Mouse (Mus musculus): Measurements from ENCODE around the gene Tmem8.
A peak's percentile ranks its signal among the peaks of the same experiment; 100 is the strongest.
"Not testable (repeated sequence)": the region's sequence is repeated elsewhere in the genome, so short reads cannot be mapped to it uniquely, and the experiment has no call there.

Gene Tmem8

GRCm38 (mm10) chr17:26113181-26113948 lies at the start of gene Tmem8:
TSS of gene Tmem8 (plus strand) at chr17:26113299.
- DNase-seq (ENCODE audit: low spot score) = peak; percentile 75

- no peak for DNase-seq (ENCODE audit: low spot score)
These were observed 48.2 kb upstream of the Tmem8 start for GRCm38 (mm10) chr17:26064916-26065315.

- no peak for DNase-seq (ENCODE audit: low spot score)
These were observed 46.5 kb upstream of the Tmem8 start for GRCm38 (mm10) chr17:26066488-26067020.

- no peak for DNase-seq (ENCODE audit: low spot score)
These were observed 44.9 kb upstream of the Tmem8 start for GRCm38 (mm10) chr17:26068024-26068830.

GRCm38 (mm10) chr17:26068831-26069739 lies 44.0 kb upstream of the Tmem8 start, which contains the start of gene Rab11fip3:
TSS of gene Rab11fip3 (minus strand) at chr17:26069555.
- peak; percentile 81 for DNase-seq (ENCODE audit: low spot score)

GRCm38 (mm10) chr17:26070136-26070535 lies 43.0 kb upstream of the Tmem8 start:
- no peak for DNase-seq (ENCODE audit: low spot score)

GRCm38 (mm10) chr17:26075246-26075645 lies 37.9 kb upstream of the Tmem8 start:
- DNase-seq (ENCODE audit: low spot score) = no peak

- DNase-seq (ENCODE audit: low spot score) = no peak
These were observed 34.2 kb upstream of the Tmem8 start for GRCm38 (mm10) chr17:26078851-26079250.

- DNase-seq (ENCODE audit: low spot score) = no peak
These were observed 32.2 kb upstream of the Tmem8 start for GRCm38 (mm10) chr17:26080867-26081266.

GRCm38 (mm10) chr17:26087059-26087564 lies 26.0 kb upstream of the Tmem8 start:
- no peak for DNase-seq (ENCODE audit: low spot score)

GRCm38 (mm10) chr17:26089905-26090632 lies 23.0 kb upstream of the Tmem8 start, which contains the start of gene Decr2:
TSS of gene Decr2 (minus strand) at chr17:26090337.
- peak; percentile 91 for DNase-seq (ENCODE audit: low spot score)

- no peak for DNase-seq (ENCODE audit: low spot score)
These were observed 18.5 kb upstream of the Tmem8 start for GRCm38 (mm10) chr17:26094531-26095110.

- no peak for DNase-seq (ENCODE audit: low spot score)
These were observed 17.9 kb upstream of the Tmem8 start, which contains the start of gene Nme4 for GRCm38 (mm10) chr17:26095121-26095740. TSS of gene Nme4 (minus strand) at chr17:26095602.

GRCm38 (mm10) chr17:26098461-26098860 lies 14.6 kb upstream of the Tmem8 start:
- DNase-seq (ENCODE audit: low spot score) = no peak

GRCm38 (mm10) chr17:26099316-26099715 lies 13.8 kb upstream of the Tmem8 start:
- not testable (repeated sequence) for DNase-seq (ENCODE audit: low spot score)

- no peak for DNase-seq (ENCODE audit: low spot score)
These were observed 12.9 kb upstream of the Tmem8 start for GRCm38 (mm10) chr17:26100166-26100565.

- DNase-seq (ENCODE audit: low spot score) = no peak
These were observed 11.6 kb upstream of the Tmem8 start for GRCm38 (mm10) chr17:26101478-26101877.

GRCm38 (mm10) chr17:26105619-26106018 lies 7.5 kb upstream of the Tmem8 start:
- DNase-seq (ENCODE audit: low spot score) = no peak

GRCm38 (mm10) chr17:26110156-26110555 lies 2.9 kb upstream of the Tmem8 start:
- no peak for DNase-seq (ENCODE audit: low spot score)

- no peak for DNase-seq (ENCODE audit: low spot score)
These were observed 2.1 kb upstream of the Tmem8 start for GRCm38 (mm10) chr17:26111024-26111423.

All from lung, postnatal 25 days (tissue).